Mouse (Mus musculus) hindbrain, embryonic 10.5 days (tissue): ENCODE results near the gene Ccnk. TPM values are rescaled to one million over a fixed set of nuclear protein-coding genes. Genes with fewer than 3 reads are reported as not detected.

ENCODE experiments used
- DNase-seq: peaks from one replicate; pipeline ENCODE4 v3.0.0-alpha.2; 2017; ENCODE audit warnings: low spot score
- H3K27ac ChIP-seq: fragments of 300-500 bp; sonication (generic); 2 replicates; pipeline ENCODE4 v1.5.1; 2016; ENCODE audit warnings: mild to moderate bottlenecking, moderate library complexity
- H3K27me3 ChIP-seq: fragments of 300-500 bp; sonication (generic); 2 replicates; pipeline ENCODE4 v1.6.1; 2016; ENCODE audit warnings: mild to moderate bottlenecking; ENCODE audit not compliant: poor library complexity, insufficient read depth, severe bottlenecking
- H3K36me3 ChIP-seq: fragments of 300-500 bp; sonication (generic); 2 replicates; pipeline ENCODE4 v1.6.1; 2016; ENCODE audit warnings: mild to moderate bottlenecking, moderate library complexity
- H3K4me1 ChIP-seq: fragments of 300-500 bp; sonication (generic); replicated peaks from 2 replicates; pipeline ENCODE4 v1.6.1; 2016; ENCODE audit warnings: mild to moderate bottlenecking
- H3K4me3 ChIP-seq: fragments of 300-500 bp; sonication (generic); 2 replicates; pipeline ENCODE4 v1.5.1; 2016; ENCODE audit warnings: mild to moderate bottlenecking, moderate library complexity
- H3K9me3 ChIP-seq: fragments of 300-500 bp; sonication (generic); 2 replicates; pipeline ENCODE4 v1.6.1; 2016; ENCODE audit warnings: mild to moderate bottlenecking, moderate library complexity
- WGBS: fragments of 180-500 bp; shearing (Covaris S2); methylation state at CpG from one replicate; pipeline ENCODE4 v1.1.7; 2016; 5-methylcytosine and 5-hydroxymethylcytosine counted together
- polyA plus RNA-seq: library from polyadenylated mRNA; unstranded; fragments of >200 nt; fragmentation: Nextera tagmentation; extraction: Ambion mirVana; gene quantifications from 2 replicates; pipeline ENCODE4 v1.2.1, GENCODE M21; 2016

The Ccnk gene
- polyA plus RNA-seq, 1 experiment from 2014 or later, result 2.9 TPM

DNA sequence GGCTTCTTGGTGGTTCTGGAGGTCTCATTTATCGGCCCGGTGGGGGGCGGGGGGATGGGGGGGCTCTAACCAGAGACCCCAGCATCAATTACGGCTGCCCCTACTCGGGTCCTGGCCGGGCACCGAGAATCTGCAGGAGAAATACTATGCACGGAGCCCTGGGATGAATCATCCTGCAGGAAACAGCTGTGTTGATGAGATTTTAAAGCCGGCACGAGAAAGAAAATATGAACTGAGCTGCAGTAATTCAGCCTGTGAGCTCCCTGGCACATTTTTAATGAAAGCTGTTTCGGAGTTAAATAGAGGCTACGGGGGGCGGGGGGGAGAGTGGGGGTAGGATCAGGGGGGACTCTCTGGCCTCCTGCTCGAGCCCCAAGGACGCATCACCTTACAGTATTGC, 39.8 kb downstream of the Ccnk start:
- Histone ChIP-seq H3K27me3 (no peaks in the 10 kb centered on the region), H3K4me1 (peaks cover 94% of the 10 kb centered on the region), H3K36me3 (peaks cover 10% of the 10 kb centered on the region), H3K27ac (peak overlapping the region; percentile 84), H3K4me3 (no peak overlapping the region), H3K9me3 (no peaks in the 10 kb centered on the region)
- 69% methylated on average over 15 of the region's 15 CpGs for WGBS
- DNase-seq, result no peak

DNA sequence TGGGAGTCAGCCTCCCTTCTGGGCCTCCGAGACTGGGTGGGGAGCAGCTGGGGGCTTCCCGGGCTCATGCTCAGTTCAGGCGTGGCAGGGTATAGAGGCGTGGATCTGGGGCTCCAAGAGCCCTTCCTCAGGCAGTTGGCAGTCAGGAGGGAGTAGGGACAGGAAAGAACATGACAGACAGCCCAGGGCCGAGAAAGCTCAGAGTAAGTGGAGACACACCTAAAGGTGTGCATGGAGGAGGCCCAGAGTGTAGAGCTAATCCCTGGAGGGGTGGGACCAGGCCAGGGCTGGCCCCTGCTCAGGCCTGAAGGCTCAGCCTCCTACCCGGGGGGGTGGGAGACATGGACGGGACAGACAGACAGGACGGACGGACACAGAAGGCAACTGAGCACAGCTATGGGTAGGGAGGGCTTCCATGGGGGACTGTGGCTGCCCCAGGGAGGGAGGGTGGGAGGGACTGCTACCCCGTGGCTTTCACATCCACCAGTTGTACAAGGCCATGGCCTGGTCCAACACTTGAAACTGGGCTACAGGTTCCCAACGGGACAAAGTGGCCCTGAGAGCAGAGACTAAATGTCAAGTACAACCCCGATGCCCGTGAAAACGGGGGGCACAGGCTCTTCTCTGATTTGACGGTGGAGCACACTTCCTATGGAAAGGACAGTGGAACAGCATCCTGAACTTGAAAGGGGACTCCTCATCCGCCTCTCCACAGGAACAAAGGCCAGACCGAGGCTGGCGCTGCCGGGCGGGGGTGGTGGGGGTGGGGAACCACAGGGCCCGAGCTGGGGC, 40.6 kb downstream of the Ccnk start:
- H3K27me3 ChIP-seq, result no peaks in the 10 kb centered on the region
- no peak overlapping the region for H3K4me3 ChIP-seq
- WGBS, result 74% methylated on average over 21 of the region's 21 CpGs
- DNase-seq, result no peak
- peak overlapping the region; percentile 84 for H3K27ac ChIP-seq
- peaks cover 10% of the 10 kb centered on the region for H3K36me3 ChIP-seq
- peaks cover 94% of the 10 kb centered on the region for H3K4me1 ChIP-seq
- H3K9me3 ChIP-seq, result no peaks in the 10 kb centered on the region

- Histone ChIP-seq H3K9me3 (no peaks in the 10 kb centered on the region), H3K27me3 (no peaks in the 10 kb centered on the region), H3K27ac (peak overlapping the region; percentile 60), H3K4me3 (no peak overlapping the region), H3K4me1 (peaks cover 96% of the 10 kb centered on the region), H3K36me3 (peaks cover 10% of the 10 kb centered on the region)
- no peak for DNase-seq
- WGBS, result 66% methylated on average over 12 of the region's 12 CpGs
Observed at GRCm38 (mm10) chr12:108220621-108221020, 41.2 kb downstream of the Ccnk start.

- DNase-seq, result peak; percentile 43
- Histone ChIP-seq H3K27ac (peak overlapping the region; percentile 60), H3K36me3 (peaks cover 10% of the 10 kb centered on the region), H3K27me3 (no peaks in the 10 kb centered on the region), H3K9me3 (no peaks in the 10 kb centered on the region), H3K4me3 (no peak overlapping the region), H3K4me1 (peaks cover 99% of the 10 kb centered on the region)
- WGBS, result 55% methylated on average over 10 of the region's 10 CpGs
Observed at GRCm38 (mm10) chr12:108221206-108221605, 41.8 kb downstream of the Ccnk start.

GRCm38 (mm10) chr12:108221712-108222111, 42.3 kb downstream of the Ccnk start:
- no peak overlapping the region for H3K27ac ChIP-seq
- DNase-seq, result no peak
- 94% methylated on average over 7 of the region's 7 CpGs for WGBS
- no peaks in the 10 kb centered on the region for H3K9me3 ChIP-seq
- peaks cover 10% of the 10 kb centered on the region for H3K36me3 ChIP-seq
- peaks cover 99% of the 10 kb centered on the region for H3K4me1 ChIP-seq
- no peak overlapping the region for H3K4me3 ChIP-seq
- H3K27me3 ChIP-seq, result no peaks in the 10 kb centered on the region

- WGBS, result 32% methylated on average over 7 of the region's 8 CpGs
- Histone ChIP-seq H3K4me3 (no peak overlapping the region), H3K4me1 (peaks cover 99% of the 10 kb centered on the region), H3K27ac (peak overlapping the region; percentile 54), H3K36me3 (peaks cover 10% of the 10 kb centered on the region), H3K9me3 (no peaks in the 10 kb centered on the region), H3K27me3 (no peaks in the 10 kb centered on the region)
- DNase-seq, result no peak
Observed at GRCm38 (mm10) chr12:108223357-108223756, 44.0 kb downstream of the Ccnk start.

- Histone ChIP-seq H3K4me1 (peaks cover 94% of the 10 kb centered on the region), H3K27ac (peak overlapping the region; percentile 47)
- WGBS, result 84% methylated on average over 7 of the region's 7 CpGs
Observed at GRCm38 (mm10) chr12:108225781-108226180, 46.4 kb downstream of the Ccnk start.

DNA sequence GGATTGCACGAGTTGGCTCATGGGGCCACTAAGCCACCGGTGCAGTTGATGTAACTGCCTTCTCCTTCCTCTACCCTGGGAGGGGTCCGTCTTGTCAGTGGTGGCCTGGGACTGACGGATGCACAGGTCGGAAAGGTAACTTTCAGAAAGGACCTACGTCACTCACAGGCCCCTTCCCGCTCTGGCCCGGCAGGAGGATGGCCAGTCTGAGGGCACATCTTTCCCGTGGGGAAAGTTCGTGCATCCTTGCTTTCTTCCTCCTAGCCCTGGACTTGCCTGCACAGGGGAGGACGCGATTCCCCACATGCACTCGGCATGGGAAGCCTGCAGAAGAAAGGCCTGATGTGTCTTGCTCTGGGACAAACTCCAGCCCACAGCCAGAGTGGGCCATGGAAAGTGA, 46.8 kb downstream of the Ccnk start:
- DNase-seq, result no peak
- Histone ChIP-seq H3K9me3 (no peaks in the 10 kb centered on the region), H3K4me3 (no peak overlapping the region), H3K27me3 (no peaks in the 10 kb centered on the region), H3K4me1 (peaks cover 94% of the 10 kb centered on the region), H3K27ac (peak overlapping the region; percentile 47), H3K36me3 (no peaks in the 10 kb centered on the region)
- WGBS, result 83% methylated on average over 13 of the region's 13 CpGs

More at GRCm38 (mm10) chr12:108225781-108226180, 46.4 kb downstream of the Ccnk start:
- H3K27me3 ChIP-seq, result no peaks in the 10 kb centered on the region
- H3K9me3 ChIP-seq, result no peaks in the 10 kb centered on the region
- no peak for DNase-seq
- H3K36me3 ChIP-seq, result no peaks in the 10 kb centered on the region
- no peak overlapping the region for H3K4me3 ChIP-seq

DNA sequence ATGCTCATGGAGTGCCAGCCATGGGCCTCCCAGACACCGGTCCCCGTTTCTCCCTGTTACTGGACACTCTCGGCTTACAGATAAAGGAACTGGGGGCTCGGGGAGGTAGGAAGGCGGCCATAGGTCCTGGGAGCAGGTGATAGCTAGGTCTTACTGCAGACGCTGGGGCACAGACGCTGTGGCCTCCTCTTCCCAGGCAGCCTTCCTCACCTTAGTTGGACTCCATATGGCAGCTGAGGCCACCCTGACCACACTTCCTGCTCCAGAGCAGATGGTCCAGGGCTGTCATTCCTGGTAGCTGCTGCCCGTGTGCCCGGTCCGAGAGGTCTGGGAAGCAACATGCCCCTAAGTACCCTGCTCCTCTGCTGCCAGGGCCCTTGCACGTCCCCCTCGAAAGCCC, 47.6 kb downstream of the Ccnk start:
- Histone ChIP-seq H3K4me3 (no peak overlapping the region), H3K36me3 (no peaks in the 10 kb centered on the region), H3K27me3 (no peaks in the 10 kb centered on the region), H3K4me1 (peaks cover 94% of the 10 kb centered on the region), H3K27ac (peak overlapping the region; percentile 47), H3K9me3 (no peaks in the 10 kb centered on the region)
- DNase-seq, result no peak
- 86% methylated on average over 12 of the region's 12 CpGs for WGBS

DNA sequence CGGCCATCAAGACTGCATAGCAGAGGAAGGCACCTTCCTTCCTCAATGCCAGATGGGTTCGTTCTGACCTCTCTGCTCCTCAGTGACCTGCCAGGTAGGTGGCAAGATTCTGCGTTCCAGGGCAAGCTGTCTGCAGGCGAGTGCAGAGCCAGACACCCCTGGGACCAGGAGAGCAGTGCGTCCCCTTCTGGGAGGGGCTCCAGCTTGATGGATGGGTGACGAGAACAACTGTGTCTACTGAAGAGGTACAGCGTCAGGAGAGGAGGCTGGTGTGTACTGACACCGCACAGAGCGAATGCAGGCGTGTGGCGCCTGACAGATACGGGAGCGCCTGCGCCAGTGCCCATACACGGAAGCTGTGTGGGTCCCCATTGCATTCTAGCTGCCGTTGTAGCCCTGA, 48.1 kb downstream of the Ccnk start:
- Histone ChIP-seq H3K36me3 (no peaks in the 10 kb centered on the region), H3K27ac (peak overlapping the region; percentile 47), H3K9me3 (no peaks in the 10 kb centered on the region), H3K4me1 (peaks cover 94% of the 10 kb centered on the region), H3K27me3 (no peaks in the 10 kb centered on the region), H3K4me3 (no peak overlapping the region)
- 85% methylated on average over 16 of the region's 16 CpGs for WGBS
- no peak for DNase-seq

DNA sequence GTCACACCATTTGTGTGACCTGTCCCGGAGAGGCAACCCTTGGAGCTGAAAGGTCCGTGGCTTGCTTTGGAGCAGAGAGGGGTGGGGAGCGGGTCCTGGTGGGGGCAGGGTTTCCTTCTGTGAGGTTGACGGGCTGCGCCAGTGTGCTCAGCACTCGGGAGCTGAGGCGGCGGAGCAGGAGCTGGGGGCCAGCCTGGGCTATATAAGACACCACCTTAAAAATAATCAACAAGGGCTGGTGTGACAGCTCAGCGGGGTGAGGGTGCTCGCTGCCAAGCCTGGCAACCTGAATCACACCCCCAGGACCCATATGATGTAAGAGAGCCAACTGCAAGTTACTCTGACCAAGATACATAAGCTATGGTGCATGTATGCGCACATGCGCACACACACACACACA, 50.7 kb downstream of the Ccnk start:
- 75% methylated on average over 12 of the region's 12 CpGs for WGBS
- Histone ChIP-seq H3K27ac (0 out of 2 replicates have a peak overlapping the region, but pooled peaks have one; percentile 23), H3K27me3 (no peaks in the 10 kb centered on the region), H3K4me3 (no peak overlapping the region), H3K36me3 (peaks cover 9% of the 10 kb centered on the region; the same call in 1 of the 2 replicates), H3K9me3 (peaks cover 7% of the 10 kb centered on the region), H3K4me1 (peaks cover 93% of the 10 kb centered on the region)
- no peak for DNase-seq

- Histone ChIP-seq H3K36me3 (peaks cover 9% of the 10 kb centered on the region; the same call in 1 of the 2 replicates), H3K27me3 (no peaks in the 10 kb centered on the region), H3K9me3 (peaks cover 7% of the 10 kb centered on the region), H3K27ac (peak overlapping the region; percentile 10; the same call in 1 of the 2 replicates), H3K4me1 (peaks cover 93% of the 10 kb centered on the region), H3K4me3 (no peak overlapping the region)
- no peak for DNase-seq
- WGBS, result 66% methylated on average over 18 of the region's 18 CpGs
Observed at GRCm38 (mm10) chr12:108230821-108231794, 51.7 kb downstream of the Ccnk start.
